Mouse (Mus musculus): Measurements from ENCODE around the gene H2-D1.

GRCm38 (mm10) chr17:35278957-35279688 lies 16.6 kb downstream of the H2-D1 start:
- no peak for TF ChIP-seq POLR2A (IDR thresholded peaks at IDR 0.05; ENCODE audit: low read depth, low read length)
- TF ChIP-seq CTCF (conservative IDR thresholded peaks at IDR 0.05; ENCODE audit: insufficient read depth, insufficient read length, low read depth, low read length), result no peak
